Comparison of ENCODE assay signal across 20 mouse cellular contexts in the genomic region with DNA sequence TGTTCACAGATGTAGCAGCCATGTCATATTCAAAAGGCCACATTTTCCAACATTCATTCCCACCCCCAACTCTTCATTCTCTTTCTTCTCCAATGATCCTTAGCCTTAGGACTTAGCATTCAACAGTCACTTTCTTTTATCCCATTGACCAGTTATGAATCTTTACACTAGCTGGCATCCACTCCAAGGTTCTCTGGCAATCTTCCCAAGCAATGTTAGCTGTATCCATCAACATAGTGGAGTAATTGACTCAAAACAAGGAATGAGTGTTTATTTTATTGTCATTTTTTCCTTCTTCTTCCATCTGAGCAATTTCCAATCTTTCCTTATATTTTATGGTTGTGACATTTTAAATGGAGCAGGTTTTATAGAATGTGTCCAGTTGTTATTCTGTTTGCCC.
A peak's percentile ranks its signal among the peaks of the same experiment; 100 is the strongest.
DNase-seq lines count a peak whose midpoint lies in the region; ATAC-seq and TF ChIP-seq lines count a peak whose summit lies in the region.
"Had no signal": no experiment of that assay in that cellular context is flagged by ENCODE, and none has a peak within 500 bp of the region (broad histone marks: within the 10 kb centered on the region; RNA-seq: fewer than 3 reads in every experiment).

No protein-coding gene starts in this region.

- no peaks in the 10 kb centered on the region for H3K27me3 ChIP-seq in lung, embryonic 14.5 days (ENCODE audit: insufficient read depth, low read length)
- H3K27me3 ChIP-seq: CH12.LX; embryonic facial prominence, embryonic 12.5 days; forebrain, embryonic 13.5 days; forebrain, embryonic 15.5 days had no signal

- no peaks in the 10 kb centered on the region for H3K36me3 ChIP-seq in lung, embryonic 14.5 days (ENCODE audit: insufficient read depth)
- H3K36me3 ChIP-seq: embryonic facial prominence, embryonic 10.5 days; embryonic facial prominence, embryonic 12.5 days; forebrain, embryonic 15.5 days; G1E had no signal

- no peak for ATAC-seq in lung, embryonic 14.5 days (ENCODE audit: insufficient read depth)
- ATAC-seq: CD4-positive, CD25-positive, alpha-beta regulatory T cell, adult 4 months; forebrain, embryonic 13.5 days; forebrain, embryonic 15.5 days; forebrain, postnatal 0 days had no signal

- no peak overlapping the region for H3K27ac ChIP-seq in lung, embryonic 14.5 days (ENCODE audit: low read depth)
- H3K27ac ChIP-seq: embryonic facial prominence, embryonic 10.5 days; embryonic facial prominence, embryonic 12.5 days; forebrain, embryonic 13.5 days; forebrain, embryonic 15.5 days had no signal

- H3K4me1 ChIP-seq in lung, embryonic 14.5 days (ENCODE audit: insufficient read depth) = no peaks in the 10 kb centered on the region
- H3K4me1 ChIP-seq: embryonic facial prominence, embryonic 10.5 days; embryonic facial prominence, embryonic 12.5 days; forebrain, embryonic 13.5 days; forebrain, embryonic 15.5 days had no signal

- no peak overlapping the region for H3K4me3 ChIP-seq in lung, embryonic 14.5 days (ENCODE audit: low read depth, low read length)
- H3K4me3 ChIP-seq: embryonic facial prominence, embryonic 10.5 days; embryonic facial prominence, embryonic 12.5 days; forebrain, embryonic 13.5 days; forebrain, embryonic 15.5 days had no signal

- H3K9ac ChIP-seq in lung, embryonic 14.5 days = no peak overlapping the region
- H3K9ac ChIP-seq: embryonic facial prominence, embryonic 12.5 days; forebrain, embryonic 13.5 days; forebrain, embryonic 15.5 days; forebrain, postnatal 0 days had no signal

- TF ChIP-seq CTCF in lung, embryonic 14.5 days (IDR thresholded peaks at IDR 0.05; ENCODE audit: low read depth) = no peak

- peak; percentile 7 for DNase-seq in adrenal gland, adult 2 months
- DNase-seq in adrenal gland, postnatal 4 days (ENCODE audit: low spot score in 2 of 2) = no peak
- DNase-seq in lung, embryonic 14.5 days = peak; percentile 64
- DNase-seq in lung, postnatal 14 days = no peak
- no peak for DNase-seq in right cerebral cortex, adult 2 months (ENCODE audit: low spot score in 2 of 2)
- DNase-seq: adrenal gland, postnatal 25 days; B cell, adult 2 months; cerebellum, adult 11-12 months; cerebellum, adult 2 months; cerebellum, adult 9-10 months; cerebellum, postnatal 10 days; cerebellum, postnatal 25 days; forebrain, postnatal 0 days had no signal

- no peak overlapping the region for H3K4me2 ChIP-seq in lung, embryonic 14.5 days
- H3K4me2 ChIP-seq: embryonic facial prominence, embryonic 12.5 days; forebrain, embryonic 13.5 days; forebrain, embryonic 15.5 days had no signal

- no peaks in the 10 kb centered on the region for H3K9me3 ChIP-seq in lung, embryonic 14.5 days (ENCODE audit: low read depth, low read length)
- H3K9me3 ChIP-seq: embryonic facial prominence, embryonic 10.5 days; embryonic facial prominence, embryonic 12.5 days; forebrain, embryonic 13.5 days; forebrain, embryonic 15.5 days had no signal

Comparison
In these comparisons a context has a peak if more than half of its experiments do, and no peak if none do; other contexts are left out.
1. DNase-seq: peak in adrenal gland, adult 2 months (single experiment) and lung, embryonic 14.5 days (single experiment); none in adrenal gland, postnatal 4 days (0 of 2), lung, postnatal 14 days (single experiment) and right cerebral cortex, adult 2 months (0 of 2).